22 mouse cellular contexts compared by ENCODE assay signal in genomic region chr13:102315921-102316692, GRCm38 (mm10).
DNase-seq lines count a peak whose midpoint lies in the region; ATAC-seq and TF ChIP-seq lines count a peak whose summit lies in the region.
"Had no signal": no experiment of that assay in that cellular context is flagged by ENCODE, and none has a peak within 500 bp of the region (broad histone marks: within the 10 kb centered on the region; RNA-seq: fewer than 3 reads in every experiment).

No protein-coding gene starts in this region.

- no peaks in the 10 kb centered on the region for H3K9me3 ChIP-seq in lung, embryonic 14.5 days (ENCODE audit: low read depth, low read length)
- H3K9me3 ChIP-seq in stomach, postnatal 0 days (ENCODE audit: control insufficient read depth, low read length): no peaks in the 10 kb centered on the region
- H3K9me3 ChIP-seq in intestine, embryonic 15.5 days: no peaks in the 10 kb centered on the region
- H3K9me3 ChIP-seq: G1E; hindbrain, embryonic 10.5 days; stomach, embryonic 15.5 days had no signal

- no peak for DNase-seq in frontal cortex, postnatal 10 days (ENCODE audit: low spot score in 2 of 2)
- DNase-seq in lung, embryonic 14.5 days: no peak
- DNase-seq in lung, postnatal 10 days: no peak
- DNase-seq in brain, embryonic 14.5 days (ENCODE audit: low read depth): peak; percentile 56
- no peak for DNase-seq in stomach, postnatal 0 days (ENCODE audit: low spot score)
- DNase-seq: adrenal gland, adult 8-10 months; cerebellum, adult 8-10 months; cerebellum, postnatal 36 days; heart, postnatal 10 days; kidney, adult 18-20 months; midbrain, embryonic 14.5 days; right cerebral cortex, postnatal 4 days; thymus, postnatal 14 days had no signal

- TF ChIP-seq EP300 in stomach, postnatal 0 days (optimal IDR thresholded peaks at IDR 0.05): peak; percentile 73

- no peak for TF ChIP-seq POLR2A in brain, embryonic 14.5 days (IDR thresholded peaks at IDR 0.05; ENCODE audit: borderline replicate concordance, extremely low read depth, insufficient read depth, insufficient read length, poor library complexity, severe bottlenecking)

- H3K27ac ChIP-seq in lung, embryonic 14.5 days (ENCODE audit: low read depth): no peak overlapping the region
- peak overlapping the region; percentile 19; the same call in 1 of the 2 replicates for H3K27ac ChIP-seq in stomach, postnatal 0 days (replicated peaks)
- no peak overlapping the region for H3K27ac ChIP-seq in intestine, embryonic 15.5 days
- H3K27ac ChIP-seq: hindbrain, embryonic 10.5 days; kidney, postnatal 0 days; left cerebral cortex, adult 2 months; stomach, embryonic 15.5 days had no signal

- H3K27me3 ChIP-seq in lung, embryonic 14.5 days (ENCODE audit: insufficient read depth, low read length): no peaks in the 10 kb centered on the region
- H3K27me3 ChIP-seq in stomach, postnatal 0 days (ENCODE audit: control insufficient read depth, insufficient read depth, low read length): no peaks in the 10 kb centered on the region
- no peaks in the 10 kb centered on the region for H3K27me3 ChIP-seq in intestine, embryonic 15.5 days (replicated peaks)
- H3K27me3 ChIP-seq: CH12.LX; stomach, embryonic 15.5 days had no signal

- no peaks in the 10 kb centered on the region for H3K36me3 ChIP-seq in lung, embryonic 14.5 days (ENCODE audit: insufficient read depth)
- no peaks in the 10 kb centered on the region for H3K36me3 ChIP-seq in stomach, postnatal 0 days (ENCODE audit: control insufficient read depth, insufficient read depth, low read length)
- H3K36me3 ChIP-seq in intestine, embryonic 15.5 days: no peaks in the 10 kb centered on the region
- H3K36me3 ChIP-seq: G1E; hindbrain, embryonic 10.5 days; stomach, embryonic 15.5 days had no signal

- H3K9ac ChIP-seq in lung, embryonic 14.5 days: no peak overlapping the region
- H3K9ac ChIP-seq in stomach, postnatal 0 days (ENCODE audit: low read length): no peak overlapping the region
- no peak overlapping the region for H3K9ac ChIP-seq in intestine, embryonic 15.5 days
- H3K9ac ChIP-seq: stomach, embryonic 15.5 days had no signal

- no peak overlapping the region for H3K4me3 ChIP-seq in lung, embryonic 14.5 days (ENCODE audit: low read depth, low read length)
- H3K4me3 ChIP-seq in stomach, postnatal 0 days (ENCODE audit: low read depth, low read length): no peak overlapping the region
- no peak overlapping the region for H3K4me3 ChIP-seq in intestine, embryonic 15.5 days (replicated peaks)
- H3K4me3 ChIP-seq: hindbrain, embryonic 10.5 days; left cerebral cortex, adult 2 months; stomach, embryonic 15.5 days had no signal

- no peaks in the 10 kb centered on the region for H3K4me1 ChIP-seq in lung, embryonic 14.5 days (ENCODE audit: insufficient read depth)
- H3K4me1 ChIP-seq in stomach, postnatal 0 days (replicated peaks; ENCODE audit: control insufficient read depth, insufficient read depth): no peaks in the 10 kb centered on the region
- H3K4me1 ChIP-seq in intestine, embryonic 15.5 days (replicated peaks): no peaks in the 10 kb centered on the region
- H3K4me1 ChIP-seq: hindbrain, embryonic 10.5 days; stomach, embryonic 15.5 days had no signal

- WGBS in lung, embryonic 14.5 days: 73% methylated on average over 3 of the region's 3 CpGs
- 59% methylated on average over 3 of the region's 3 CpGs for WGBS in stomach, postnatal 0 days
- WGBS in intestine, embryonic 15.5 days: 69% methylated on average over 3 of the region's 3 CpGs

- H3K4me2 ChIP-seq in lung, embryonic 14.5 days: no peak overlapping the region
- no peak overlapping the region for H3K4me2 ChIP-seq in stomach, postnatal 0 days (replicated peaks; ENCODE audit: low read depth)
- H3K4me2 ChIP-seq in intestine, embryonic 15.5 days (replicated peaks): no peak overlapping the region
- H3K4me2 ChIP-seq: heart, embryonic 11.5 days; stomach, embryonic 15.5 days had no signal

- TF ChIP-seq CTCF in lung, embryonic 14.5 days (IDR thresholded peaks at IDR 0.05; ENCODE audit: low read depth): 0 out of 2 replicates have a peak, but pooled peaks have one; percentile 5
- TF ChIP-seq CTCF in brain, embryonic 14.5 days (IDR thresholded peaks at IDR 0.05; ENCODE audit: borderline replicate concordance, extremely low read depth, insufficient read depth, insufficient read length): no peak
- peak; percentile 42 for TF ChIP-seq CTCF in stomach, postnatal 0 days (IDR thresholded peaks at IDR 0.05; ENCODE audit: low read depth)

- peak; percentile 50; the same call in 1 of the 2 replicates for ATAC-seq in frontal cortex, adult (ENCODE audit: low TSS enrichment)
- no peak for ATAC-seq in lung, embryonic 14.5 days (ENCODE audit: insufficient read depth)
- ATAC-seq in stomach, postnatal 0 days (ENCODE audit: low FRiP score, low TSS enrichment): peak; percentile 77; the same call in 1 of the 2 replicates
- no peak for ATAC-seq in intestine, embryonic 15.5 days

Comparison
In these comparisons a context has a peak if more than half of its experiments do, and no peak if none do; other contexts are left out.
1. ATAC-seq: peak in frontal cortex, adult (single experiment) and stomach, postnatal 0 days (single experiment); none in lung, embryonic 14.5 days (single experiment) and intestine, embryonic 15.5 days (single experiment).